Mouse (Mus musculus): ENCODE data around the gene Mettl16.

Mettl16 gene

DNA sequence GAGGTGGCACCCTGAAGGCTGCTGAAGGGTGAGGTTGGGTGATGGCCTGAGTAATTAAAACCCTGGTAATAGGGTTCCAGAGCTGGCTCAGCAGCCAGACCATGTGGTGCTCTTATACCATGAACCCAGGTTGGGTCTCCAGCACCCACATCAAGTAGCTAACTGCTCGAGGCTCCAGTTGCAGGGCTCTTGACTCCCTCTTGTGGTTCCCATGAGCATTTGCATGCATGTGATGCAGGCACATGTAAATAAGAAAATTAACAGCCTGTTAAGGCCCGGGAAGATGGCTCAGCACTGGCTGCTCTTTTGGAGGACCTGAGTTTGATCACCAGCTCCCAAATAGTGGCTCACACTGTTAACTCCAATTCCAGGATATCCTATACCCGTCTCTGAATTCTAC is 75.2 kb downstream of the Mettl16 start:
- in situ Hi-C loops (cut with MboI) = loop anchor here (5.0 kb wide), 1 partner anchor 33 kb away; no protein-coding TSS in a partner anchor

DNA sequence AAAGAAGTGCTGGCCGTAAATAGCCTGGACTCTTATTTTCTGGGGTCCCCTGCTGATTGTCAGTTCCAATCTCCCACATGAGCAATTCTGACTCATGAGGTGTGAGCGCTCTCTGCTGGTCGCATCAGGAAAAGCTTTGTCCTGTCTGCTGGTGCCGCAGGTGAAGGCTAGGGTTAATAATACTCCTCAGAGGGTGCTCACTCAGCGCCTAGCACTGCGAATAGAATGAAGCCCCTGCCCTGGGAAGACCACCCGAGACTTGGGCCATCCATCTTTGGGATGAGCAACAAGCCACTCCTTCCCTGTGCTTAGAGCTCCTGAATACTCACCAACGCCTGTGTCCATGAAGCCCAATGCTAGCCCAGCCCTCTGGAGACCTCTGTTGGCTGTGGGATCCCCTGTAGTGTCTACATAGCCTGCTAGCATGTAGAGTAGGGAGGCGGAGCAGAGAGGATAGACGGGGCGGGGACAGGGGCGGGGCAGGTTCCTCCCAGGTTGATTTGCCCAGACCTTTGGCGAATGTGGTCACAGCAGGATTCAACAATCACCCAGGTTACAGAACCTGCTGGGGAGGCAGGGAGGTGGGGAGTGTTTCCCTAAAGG is 77.4 kb downstream of the Mettl16 start:
- in situ Hi-C loops (cut with MboI) = loop anchor here (5.0 kb wide), 1 partner anchor 36 kb away; no protein-coding TSS in a partner anchor

DNA sequence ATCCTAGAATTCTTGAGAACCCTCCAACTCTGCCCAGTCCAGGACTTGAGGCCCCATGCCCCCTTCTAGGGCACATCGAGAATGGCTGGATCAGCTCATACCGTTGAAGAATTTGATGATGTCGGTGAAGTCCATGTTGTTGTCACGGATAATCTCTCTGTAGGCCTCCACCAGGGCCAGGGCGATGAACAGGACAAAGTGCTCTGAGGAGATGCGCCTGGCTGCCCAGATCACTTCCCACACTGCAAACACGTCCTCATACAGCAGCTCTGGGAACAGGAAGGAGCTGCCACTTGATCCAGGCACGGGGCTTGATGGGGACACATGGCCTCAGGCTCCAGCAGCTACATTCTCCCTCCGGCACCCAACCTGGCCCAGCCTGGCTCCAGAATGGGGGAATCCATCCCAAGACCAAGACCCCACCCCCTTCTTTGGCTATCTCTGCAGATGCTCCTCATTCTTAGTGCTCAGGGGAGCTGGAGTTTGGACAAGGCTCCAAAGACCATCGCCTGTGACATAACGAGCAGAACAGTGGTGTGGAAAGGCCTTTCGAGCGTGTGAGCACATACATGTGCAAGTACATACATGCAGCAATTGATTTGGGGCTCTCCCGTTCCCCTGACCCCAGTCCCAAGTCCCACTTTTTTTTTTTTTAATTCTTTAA is 80.5 kb downstream of the Mettl16 start:
- in situ Hi-C loops (cut with MboI) = no loop called here

DNA sequence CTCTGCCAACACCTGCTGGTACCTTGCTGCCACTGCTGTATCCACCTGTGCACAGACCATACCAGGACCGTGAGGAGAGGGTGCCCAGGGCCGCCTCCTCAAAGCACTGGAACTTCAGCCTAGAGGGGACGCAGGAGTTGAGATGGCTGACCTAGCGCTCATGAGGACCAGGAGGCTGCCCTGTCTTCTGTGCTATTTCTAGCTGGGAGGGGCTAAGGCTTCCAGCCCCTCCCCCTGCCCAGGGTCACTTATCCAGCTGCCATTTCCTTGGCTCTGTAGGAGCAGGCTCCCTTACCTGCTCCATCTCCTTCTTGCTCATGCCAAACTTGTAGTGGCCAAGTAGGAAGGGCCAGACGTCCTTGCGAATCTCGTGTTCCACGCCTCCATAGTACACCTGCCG is 87.1 kb downstream of the Mettl16 start:
- in situ Hi-C loops (cut with MboI) = no loop called here

DNA sequence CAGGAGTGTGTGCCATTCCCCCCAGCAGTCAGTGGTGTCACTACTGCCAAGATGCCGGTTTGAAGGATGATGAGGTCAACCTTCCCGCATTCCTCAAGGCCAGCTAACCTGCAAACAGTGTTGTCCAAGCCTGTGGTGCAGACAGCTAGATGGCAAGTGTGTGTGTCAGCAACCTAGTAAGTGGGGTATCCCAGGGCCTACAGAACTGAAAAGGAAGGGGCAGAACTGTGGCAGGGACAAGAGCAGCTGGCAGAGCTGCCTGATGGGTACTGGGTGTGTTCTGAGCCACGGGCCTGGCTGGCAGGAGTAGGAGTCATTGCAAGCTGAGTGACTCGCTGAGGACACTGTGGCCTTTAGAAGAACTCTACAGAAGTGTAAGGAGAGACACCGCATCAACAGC is 91.5 kb downstream of the Mettl16 start:
- in situ Hi-C loops (cut with MboI) = no loop called here

DNA sequence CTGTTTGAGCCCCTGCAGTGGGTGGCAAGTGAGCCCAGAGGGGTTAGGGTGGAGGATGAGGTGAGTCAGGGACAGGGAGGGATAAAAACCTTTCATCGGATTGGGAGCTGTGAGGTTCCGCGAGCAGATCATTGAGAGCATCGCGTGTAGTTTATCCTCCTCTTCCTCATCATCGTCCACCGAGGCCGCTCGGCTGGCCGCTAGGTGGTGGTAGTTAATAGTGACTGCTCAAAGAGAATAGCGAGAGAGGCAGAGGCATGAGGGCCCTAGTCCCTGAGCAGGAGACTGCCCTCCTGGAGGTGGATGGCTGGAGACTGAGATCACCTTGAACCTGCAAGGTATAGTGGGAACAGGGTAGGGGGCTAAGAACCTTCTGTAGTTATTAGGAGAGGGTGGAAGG is 92.8 kb downstream of the Mettl16 start:
- in situ Hi-C loops (cut with MboI) = no loop called here

DNA sequence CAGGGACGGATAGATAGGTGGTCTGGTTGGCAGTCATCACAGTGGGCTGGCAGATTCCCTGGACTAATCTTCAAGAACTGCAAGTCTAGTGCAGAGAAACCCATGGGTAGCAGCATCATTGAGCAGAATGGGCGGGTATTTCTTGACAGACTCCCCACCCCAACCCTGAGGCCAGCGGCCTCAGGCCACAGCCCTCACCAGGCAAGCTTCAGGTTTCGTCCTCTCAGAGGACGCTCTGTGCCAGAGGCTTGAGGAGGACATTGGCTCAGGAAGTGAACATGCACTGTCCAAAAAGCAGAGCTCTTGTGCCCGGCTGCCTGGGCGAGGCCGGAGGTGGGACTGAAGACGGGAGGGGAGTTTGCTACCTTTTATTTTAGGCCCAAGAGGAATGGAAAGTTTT is 93.8 kb downstream of the Mettl16 start:
- in situ Hi-C loops (cut with MboI) = no loop called here

DNA sequence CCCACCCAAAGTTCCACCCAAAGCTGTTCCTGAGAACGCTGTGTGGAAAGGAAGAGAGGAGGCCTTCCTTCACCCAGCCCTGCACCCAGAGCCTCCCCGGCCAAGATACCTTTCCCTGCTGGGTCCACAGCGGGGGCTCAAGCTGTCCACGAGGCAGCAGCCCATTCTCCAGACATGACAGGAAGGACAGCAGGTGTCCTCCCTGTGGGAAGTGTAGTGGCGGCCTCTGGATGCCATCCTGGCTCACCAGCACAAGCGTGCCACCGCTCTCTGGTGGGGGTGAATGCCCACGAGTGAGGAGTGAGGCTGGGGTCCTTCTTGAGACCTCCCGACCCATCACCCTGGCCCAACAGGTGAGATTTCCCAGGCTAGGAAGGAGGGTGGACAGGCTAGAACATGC is 94.6 kb downstream of the Mettl16 start:
- in situ Hi-C loops (cut with MboI) = no loop called here

DNA sequence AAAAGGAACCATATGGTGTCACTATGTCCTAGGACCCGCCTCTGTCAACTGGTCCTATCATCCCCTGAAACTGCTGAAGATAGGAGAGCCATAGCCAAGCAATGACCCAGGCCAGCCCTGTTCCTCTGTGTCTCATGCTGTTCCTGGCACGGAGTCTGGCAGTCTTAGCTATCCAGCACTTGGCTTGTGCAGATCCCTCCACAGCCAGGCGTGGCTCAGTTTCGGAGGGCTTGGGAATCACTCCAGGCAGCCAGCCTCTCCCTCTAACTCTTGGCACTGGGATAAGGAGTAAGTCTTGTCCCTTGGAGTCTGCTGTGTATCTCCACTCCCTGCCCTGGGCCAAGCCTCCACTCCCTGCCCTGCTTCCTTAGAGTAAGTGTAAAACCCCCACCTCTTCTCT is 96.0 kb downstream of the Mettl16 start:
- in situ Hi-C loops (cut with MboI) = no loop called here

DNA sequence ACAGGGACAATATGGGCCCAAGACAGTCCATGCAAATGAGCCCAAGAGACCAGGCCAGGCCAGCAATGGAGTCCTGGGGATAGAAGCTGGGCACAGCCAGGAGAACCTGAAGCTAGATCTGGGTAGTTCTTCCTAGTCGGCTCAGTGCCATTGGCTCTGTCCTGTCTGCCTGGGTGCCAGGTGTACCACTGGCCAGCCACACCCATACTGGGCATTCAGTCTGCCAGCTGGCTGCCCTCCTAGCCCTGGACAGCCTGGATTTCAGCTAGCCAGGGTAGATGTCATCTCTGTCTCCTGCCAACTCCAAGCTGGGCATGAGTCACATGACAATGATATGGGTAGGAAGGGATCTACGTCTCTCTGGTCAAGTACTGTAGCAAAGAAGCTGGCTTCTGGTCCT is 96.6 kb downstream of the Mettl16 start:
- in situ Hi-C loops (cut with MboI) = no loop called here

DNA sequence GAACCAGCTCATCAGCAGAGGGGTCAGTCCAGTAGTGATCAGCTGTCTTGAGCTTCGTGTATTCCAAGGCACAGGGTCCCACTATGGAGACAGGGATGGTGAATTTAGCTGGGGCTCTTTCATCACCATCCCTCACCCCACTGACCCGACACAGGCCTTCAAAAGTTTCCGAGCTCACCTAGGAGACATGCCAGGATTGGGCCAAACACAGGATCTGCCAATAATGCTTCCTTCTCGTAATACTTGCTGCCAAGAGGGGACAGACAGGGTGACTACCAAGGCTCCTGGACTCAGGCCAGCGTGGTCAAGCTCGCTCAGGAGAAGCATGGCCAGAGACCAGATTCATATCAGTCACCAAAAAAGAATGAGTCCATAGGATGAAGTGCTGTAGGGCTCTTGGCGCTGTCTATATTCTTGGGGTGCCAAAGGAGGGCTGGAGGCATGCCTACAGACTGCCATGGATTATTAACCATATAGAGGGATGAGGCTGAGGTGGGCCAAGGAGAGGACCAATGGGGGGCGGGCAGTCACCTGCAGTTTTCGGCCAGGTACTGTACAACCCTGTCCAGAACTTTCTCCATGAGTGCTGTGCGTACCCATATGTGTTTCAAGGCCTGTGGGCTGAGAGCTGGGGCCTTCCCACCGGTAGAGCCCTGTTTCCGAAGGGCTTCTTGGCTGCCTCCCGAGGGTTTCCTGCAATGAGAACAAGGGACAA is 97.6 kb downstream of the Mettl16 start:
- in situ Hi-C loops (cut with MboI) = no loop called here

DNA sequence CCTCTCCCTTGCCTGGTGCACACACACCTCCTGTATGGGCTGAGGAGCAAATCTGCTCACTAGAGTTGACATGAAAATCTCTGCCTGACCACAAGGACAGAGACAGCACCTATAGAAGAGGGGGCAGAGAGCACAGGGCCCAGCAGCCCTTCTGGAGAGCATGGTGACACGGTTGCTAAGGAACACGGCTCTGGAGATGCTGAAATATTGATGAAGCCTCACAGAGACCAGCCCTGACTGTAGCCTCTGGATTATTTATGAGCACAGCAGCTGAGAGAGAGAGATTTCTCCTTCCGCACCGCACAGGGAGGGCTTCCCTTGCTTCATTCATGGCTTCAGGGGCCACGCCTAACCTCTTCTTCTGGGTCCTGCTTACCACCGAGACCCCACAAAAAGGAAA is 99.0 kb downstream of the Mettl16 start:
- in situ Hi-C loops (cut with MboI) = no loop called here

DNA sequence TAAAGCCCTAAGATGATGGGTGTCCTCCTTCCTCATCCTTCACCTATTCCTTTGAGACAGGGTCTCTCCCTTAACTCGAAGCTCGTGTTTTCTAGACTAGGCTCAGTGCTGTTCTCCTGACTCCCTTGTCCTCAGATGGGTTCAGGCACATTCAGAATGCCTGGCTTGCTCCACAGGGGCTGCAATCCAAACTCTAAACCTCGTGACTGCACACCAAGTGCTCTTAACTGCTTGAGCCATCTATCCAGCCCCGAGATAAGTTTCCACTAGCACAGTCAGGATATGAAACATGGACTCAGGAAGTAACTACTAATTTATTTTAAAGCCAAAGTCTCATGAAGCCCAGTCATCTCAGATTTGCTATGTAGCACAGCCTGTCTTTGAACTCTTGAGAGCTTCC is 99.9 kb downstream of the Mettl16 start:
- in situ Hi-C loops (cut with MboI) = no loop called here

DNA sequence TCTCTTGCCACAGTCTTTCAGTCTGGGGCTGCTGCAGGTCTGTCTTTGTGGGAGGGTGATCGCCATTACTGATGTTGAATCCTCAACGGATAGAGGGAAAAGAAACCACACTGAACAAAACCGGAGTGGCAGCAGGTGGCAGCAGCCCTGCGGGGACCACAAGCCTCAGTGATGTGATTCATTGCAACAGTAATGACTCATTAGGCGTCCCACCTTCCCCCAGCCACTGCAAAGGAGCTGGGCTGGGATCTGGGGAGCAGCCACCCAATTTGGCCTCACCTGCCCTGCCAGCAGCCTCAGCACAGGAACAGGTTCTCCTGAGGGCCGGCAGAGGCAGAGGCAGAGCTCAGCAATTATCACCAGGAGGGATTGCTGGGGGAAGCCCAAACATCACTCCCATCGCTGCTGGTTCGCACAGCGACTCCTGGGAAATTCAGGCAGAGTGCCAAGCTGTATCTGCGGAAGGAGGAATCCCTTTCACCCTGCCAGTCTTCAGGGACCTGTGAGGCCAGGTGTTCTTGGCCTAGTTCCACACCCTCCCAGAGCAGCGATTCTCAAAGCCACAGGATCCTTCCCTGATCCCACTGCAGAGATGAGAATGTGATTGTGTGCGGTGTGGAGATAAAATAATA is 100.5 kb downstream of the Mettl16 start:
- in situ Hi-C loops (cut with MboI) = no loop called here

DNA sequence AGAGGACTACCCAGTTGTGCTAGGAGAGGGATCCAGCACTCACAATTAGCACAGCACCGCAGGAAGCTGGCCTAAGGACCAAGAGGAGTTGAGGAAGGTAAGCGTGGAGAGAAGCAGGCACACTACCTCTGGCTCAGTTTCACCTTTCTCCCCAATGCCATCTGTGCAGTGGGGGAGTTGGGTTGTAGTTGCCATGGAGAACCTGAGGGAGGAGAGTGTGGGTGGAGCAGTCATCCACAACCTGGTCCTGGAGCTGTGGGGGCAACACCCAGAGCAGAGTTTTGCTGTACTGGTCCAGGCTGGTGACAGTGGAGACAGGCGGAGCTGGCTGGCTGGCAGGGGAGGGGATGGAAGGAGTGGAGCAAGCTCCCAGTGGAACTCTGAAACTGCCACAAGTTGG is 104.0 kb downstream of the Mettl16 start:
- in situ Hi-C loops (cut with MboI) = no loop called here

DNA sequence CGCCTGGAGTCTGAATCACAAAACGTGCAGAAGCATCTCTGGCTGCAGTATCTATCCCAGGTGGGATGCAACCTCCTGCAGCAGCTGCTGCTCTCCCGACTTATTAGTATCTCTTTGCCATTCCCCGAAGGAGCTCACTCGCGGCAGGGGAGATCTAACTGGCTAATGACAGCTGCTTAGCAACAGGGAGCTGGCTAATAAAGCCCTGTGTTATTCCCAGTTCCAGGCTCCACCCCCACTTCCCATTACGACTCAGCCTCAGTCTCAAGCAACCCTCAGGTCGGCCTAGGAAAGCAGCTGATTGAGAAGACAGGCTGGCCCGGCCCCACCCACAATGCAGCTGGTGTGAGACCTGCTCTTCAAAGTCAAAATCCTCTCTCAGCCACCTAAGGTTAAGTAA is 106.2 kb downstream of the Mettl16 start:
- in situ Hi-C loops (cut with MboI) = no loop called here

Data from mature B cell (primary cell).